Mouse (Mus musculus) B cell, adult 67 days (primary cell): ENCODE measurements around the gene Vmn1r23. TPM values are rescaled to one million over a fixed set of nuclear protein-coding genes. Genes with fewer than 3 reads are reported as not detected.

Experiments used
- total RNA-seq, 2 experiments: library from RNA; stranded (reverse); gene quantifications; 4 replicates each; pipeline ENCODE4 v1.2.4; 2023

The Vmn1r23 gene
- total RNA-seq: not detected

DNA sequence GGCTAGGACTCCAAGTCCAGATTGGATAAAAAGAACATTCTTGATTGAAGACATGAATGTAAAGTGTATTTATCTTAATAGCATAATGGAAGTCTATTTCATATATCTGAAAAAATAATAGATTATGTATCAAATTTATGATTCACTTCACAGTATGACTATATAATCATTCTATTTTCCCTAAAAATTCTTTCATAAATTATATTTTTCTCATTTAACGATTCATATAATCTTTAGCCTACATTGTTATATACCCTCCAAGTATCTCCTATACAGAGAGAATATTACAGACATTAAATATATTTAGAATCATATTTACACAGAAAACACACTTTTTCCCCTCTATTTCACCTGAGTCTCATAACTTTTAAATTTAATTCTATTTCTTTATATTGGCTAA lies at the start of gene Vmn1r23:
TSS of gene Vmn1r23 (minus strand) at position 101 of the 400 bp plus-strand sequence.

DNA sequence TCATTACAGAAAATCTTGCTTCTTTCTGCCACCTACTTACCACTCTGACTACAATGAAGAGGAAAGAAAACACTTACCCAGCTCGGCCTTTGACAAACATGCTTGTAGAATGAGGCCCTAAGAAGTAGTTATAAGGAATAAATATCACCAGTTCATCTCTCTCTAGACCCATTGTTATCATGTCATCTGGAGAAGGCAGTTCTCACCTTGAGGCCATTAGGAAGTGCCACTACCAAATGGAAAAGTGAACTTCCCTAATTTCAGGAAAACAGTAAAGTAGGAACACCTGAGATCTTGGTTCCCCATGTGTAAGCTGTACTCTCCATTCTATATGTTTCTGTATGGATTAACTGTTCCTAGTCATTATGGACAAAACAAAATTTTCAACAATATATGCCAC lies 34.8 kb upstream of the Vmn1r23 start, which contains the start of gene Vmn1r24:
TSS of gene Vmn1r24 (minus strand) at position 101 of the 400 bp plus-strand sequence.

DNA sequence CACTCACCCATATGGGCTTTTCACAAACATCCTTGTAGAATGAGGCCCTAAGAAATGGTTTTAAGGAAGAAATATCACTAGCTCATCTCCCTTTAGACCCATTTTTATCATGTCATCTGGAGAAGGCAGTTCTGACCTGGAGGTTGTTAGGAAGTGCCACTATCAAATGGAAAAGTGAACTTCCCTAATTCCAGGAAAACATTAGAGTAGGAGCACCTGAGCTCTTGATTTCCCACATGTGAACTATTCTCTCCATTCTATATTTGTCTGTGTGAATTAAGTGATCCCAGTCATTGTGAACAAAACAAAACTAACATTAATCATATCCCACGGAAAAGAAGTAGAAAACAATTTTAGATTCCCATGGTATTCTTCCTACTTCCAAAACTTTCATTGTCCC lies 18.7 kb downstream of the Vmn1r23 start, which contains the start of gene Vmn1r22:
TSS of gene Vmn1r22 (minus strand) at position 101 of the 400 bp plus-strand sequence.

Other genes starting within 250 kb of the Vmn1r23 start
- 1 to 10 TPM; 4.3 to 5.4 TPM for gene Pyurf, start 234.8 kb downstream of the Vmn1r23 start, total RNA-seq
- gene Lancl2, start 224.3 kb downstream of the Vmn1r23 start, total RNA-seq: 10 to 100 TPM in 1 of 2 experiments, 1 to 10 TPM in 1; 8.2 to 10.1 TPM
- gene Vopp1, start 101.7 kb downstream of the Vmn1r23 start, total RNA-seq: 10 to 100 TPM; 15.2 to 19.6 TPM
- gene Vmn1r21, start 76.5 kb downstream of the Vmn1r23 start, total RNA-seq: not detected
- gene Vmn1r22, start 18.8 kb downstream of the Vmn1r23 start, total RNA-seq: not detected
- gene Vmn1r24, start 34.7 kb upstream of the Vmn1r23 start, total RNA-seq: not detected
- gene Vmn1r25, start 54.0 kb upstream of the Vmn1r23 start, total RNA-seq: not detected
- not detected for gene Vmn1r26, start 88.3 kb upstream of the Vmn1r23 start, total RNA-seq